Mouse (Mus musculus) lung, adult 2 months (tissue): ENCODE results near the gene Pla2r1.

ENCODE experiments used
- CTCF ChIP-seq: fragments of 200-500 bp; IDR thresholded peaks from 2 replicates; pipeline ENCODE4 v1.5.1; 2011; ENCODE audit warnings: mild to moderate bottlenecking, low read length, control low read depth; ENCODE audit not compliant: insufficient read depth
- POLR2A ChIP-seq: fragments of 200-500 bp; IDR thresholded peaks from 2 replicates; pipeline ENCODE4 v1.6.1; 2011; ENCODE audit warnings: low read depth, mild to moderate bottlenecking, control low read depth, low read length, borderline replicate concordance; ENCODE audit errors: extremely low read depth

- TF ChIP-seq POLR2A (no peak), CTCF (no peak)
Measured at GRCm38 (mm10) chr2:60533026-60533425, 20.1 kb downstream of the Pla2r1 start.
